Mouse (Mus musculus): Measurements from ENCODE around the gene Cntnap5a.

The Cntnap5a gene

GRCm38 (mm10) chr1:115684518-115685368 lies at the start of gene Cntnap5a:
Gene Cntnap5a, plus strand, starts transcription at chr1:115684756.
- in situ Hi-C loops (cut with MboI, MseI): no loop called here

GRCm38 (mm10) chr1:115646921-115647320 lies 37.6 kb upstream of the Cntnap5a start:
- in situ Hi-C loops (cut with MboI, MseI): no loop called here

GRCm38 (mm10) chr1:115658343-115659064 lies 26.1 kb upstream of the Cntnap5a start:
- in situ Hi-C loops (cut with MboI, MseI): no loop called here

- in situ Hi-C loops (cut with MboI, MseI): no loop called here
Measured at GRCm38 (mm10) chr1:115686494-115686893, 1.9 kb downstream of the Cntnap5a start.

GRCm38 (mm10) chr1:115699798-115700197 lies 15.2 kb downstream of the Cntnap5a start:
- in situ Hi-C loops (cut with MboI, MseI): no loop called here

GRCm38 (mm10) chr1:115742556-115742955 lies 58.0 kb downstream of the Cntnap5a start:
- in situ Hi-C loops (cut with MboI, MseI): no loop called here

GRCm38 (mm10) chr1:115745569-115745968 lies 61.0 kb downstream of the Cntnap5a start:
- in situ Hi-C loops (cut with MboI, MseI): no loop called here

- in situ Hi-C loops (cut with MboI, MseI): no loop called here
Measured at GRCm38 (mm10) chr1:115784737-115785136, 100.2 kb downstream of the Cntnap5a start.

- in situ Hi-C loops (cut with MboI, MseI): no loop called here
Measured at GRCm38 (mm10) chr1:115842591-115842990, 158.0 kb downstream of the Cntnap5a start.

GRCm38 (mm10) chr1:115847605-115848004 lies 163.0 kb downstream of the Cntnap5a start:
- in situ Hi-C loops (cut with MboI, MseI): no loop called here

- in situ Hi-C loops (cut with MboI, MseI): no loop called here
Measured at GRCm38 (mm10) chr1:115852206-115852605, 167.7 kb downstream of the Cntnap5a start.

GRCm38 (mm10) chr1:115918396-115918795 lies 233.8 kb downstream of the Cntnap5a start:
- in situ Hi-C loops (cut with MboI, MseI): no loop called here

GRCm38 (mm10) chr1:115925953-115926665 lies 241.6 kb downstream of the Cntnap5a start:
- in situ Hi-C loops (cut with MboI, MseI): no loop called here

- in situ Hi-C loops (cut with MboI, MseI): no loop called here
Measured at GRCm38 (mm10) chr1:115932045-115932444, 247.5 kb downstream of the Cntnap5a start.

- in situ Hi-C loops (cut with MboI, MseI): no loop called here
Measured at GRCm38 (mm10) chr1:115945892-115946291, 261.3 kb downstream of the Cntnap5a start.

- in situ Hi-C loops (cut with MboI, MseI): no loop called here
Measured at GRCm38 (mm10) chr1:115956528-115956927, 272.0 kb downstream of the Cntnap5a start.

GRCm38 (mm10) chr1:115964993-115965575 lies 280.5 kb downstream of the Cntnap5a start:
- in situ Hi-C loops (cut with MboI, MseI): no loop called here

GRCm38 (mm10) chr1:115990204-115990603 lies 305.6 kb downstream of the Cntnap5a start:
- in situ Hi-C loops (cut with MboI, MseI): no loop called here

- in situ Hi-C loops (cut with MboI, MseI): no loop called here
Measured at GRCm38 (mm10) chr1:116015768-116016167, 331.2 kb downstream of the Cntnap5a start.

GRCm38 (mm10) chr1:116029653-116030052 lies 345.1 kb downstream of the Cntnap5a start:
- in situ Hi-C loops (cut with MboI, MseI): no loop called here

GRCm38 (mm10) chr1:116035897-116036296 lies 351.3 kb downstream of the Cntnap5a start:
- in situ Hi-C loops (cut with MboI, MseI): no loop called here

GRCm38 (mm10) chr1:116036894-116037293 lies 352.3 kb downstream of the Cntnap5a start:
- in situ Hi-C loops (cut with MboI, MseI): no loop called here
